Mouse (Mus musculus) kidney, embryonic 14.5 days (tissue): ENCODE data around the gene Hsd17b3. TPM values are rescaled to one million over a fixed set of nuclear protein-coding genes. Genes with fewer than 3 reads are reported as not detected.

Experiments
- ATAC-seq: fragments of 200-750 bp; cut with Nextera tagmentation; 2 replicates; pipeline ENCODE4 v1.8.0; 2017; ENCODE audit warnings: moderate number of reproducible peaks, mild to moderate bottlenecking, moderate TSS enrichment, moderate library complexity; ENCODE audit not compliant: low FRiP score, low TSS enrichment
- H3K27ac ChIP-seq: fragments of 300-500 bp; sonication (generic); 2 replicates; pipeline ENCODE4 v1.5.1; 2014; ENCODE audit warnings: low read depth, mild to moderate bottlenecking, low read length, moderate library complexity, mixed read lengths
- H3K27me3 ChIP-seq: fragments of 300-500 bp; sonication (generic); 2 replicates; pipeline ENCODE4 v1.6.1; 2014; ENCODE audit warnings: mild to moderate bottlenecking, low read length; ENCODE audit not compliant: control insufficient read depth, insufficient read depth
- H3K36me3 ChIP-seq: fragments of 300-500 bp; sonication (generic); 2 replicates; pipeline ENCODE4 v1.6.1; 2014; ENCODE audit warnings: low read length, mixed read lengths; ENCODE audit not compliant: control insufficient read depth, insufficient read depth
- H3K4me1 ChIP-seq: fragments of 300-500 bp; sonication (generic); 2 replicates; pipeline ENCODE4 v1.6.1; 2014; ENCODE audit warnings: low read length, mixed read lengths; ENCODE audit not compliant: control insufficient read depth, insufficient read depth
- H3K4me2 ChIP-seq: fragments of 300-500 bp; sonication (generic); replicated peaks from 2 replicates; pipeline ENCODE4 v1.6.1; 2014; ENCODE audit warnings: low read depth, mild to moderate bottlenecking, low read length
- H3K4me3 ChIP-seq: fragments of 300-500 bp; sonication (generic); 2 replicates; pipeline ENCODE4 v1.5.1; 2014; ENCODE audit warnings: mild to moderate bottlenecking, low read length
- H3K9ac ChIP-seq: fragments of 300-500 bp; sonication (generic); 2 replicates; pipeline ENCODE4 v1.6.1; 2014; ENCODE audit warnings: low read depth, mild to moderate bottlenecking, low read length, moderate library complexity
- H3K9me3 ChIP-seq: fragments of 300-500 bp; sonication (generic); 2 replicates; pipeline ENCODE4 v1.6.1; 2016; ENCODE audit warnings: low read length; ENCODE audit not compliant: control insufficient read depth
- WGBS: fragments of 180-500 bp; shearing (Covaris S2); extraction: QIAGEN DNeasy Blood & Tissue Kit; methylation state at CpG from one replicate; pipeline ENCODE4 v1.1.7; 2014; 5-methylcytosine and 5-hydroxymethylcytosine counted together
- polyA plus RNA-seq: library from polyadenylated mRNA; unstranded; fragments of >200 nt; fragmentation: Nextera tagmentation; extraction: Ambion mirVana; gene quantifications from 2 replicates; pipeline ENCODE4 v1.2.1, GENCODE M21; 2014

The Hsd17b3 gene
- polyA plus RNA-seq, 1 experiment from 2014 or later, result not detected

DNA sequence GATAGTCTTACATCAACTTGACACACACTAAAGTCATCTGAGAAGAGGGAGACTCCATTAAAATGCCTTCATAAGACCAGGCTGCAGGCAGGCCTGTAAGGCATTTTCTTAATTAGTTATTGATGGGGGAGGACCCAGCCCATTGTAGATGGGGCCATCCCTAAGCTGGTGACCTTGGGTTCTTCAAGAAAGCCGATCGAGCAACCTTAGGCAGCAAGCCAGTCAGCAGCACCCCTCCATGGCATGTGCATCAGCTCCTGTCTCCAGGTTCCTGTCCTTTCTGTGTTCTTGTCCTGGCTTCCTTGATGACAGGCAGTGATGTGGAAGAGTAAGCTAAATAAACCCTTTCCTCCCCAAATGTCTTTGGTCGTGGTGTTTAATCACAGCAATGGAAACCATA, 3.1 kb upstream of the Hsd17b3 start:
- Histone ChIP-seq H3K27ac (no peak overlapping the region), H3K9ac (no peak overlapping the region), H3K4me2 (no peak overlapping the region), H3K4me1 (no peaks in the 10 kb centered on the region), H3K4me3 (no peak overlapping the region), H3K36me3 (no peaks in the 10 kb centered on the region), H3K9me3 (no peaks in the 10 kb centered on the region), H3K27me3 (no peaks in the 10 kb centered on the region)
- WGBS, result 26% methylated on average over 3 of the region's 3 CpGs
- peak; percentile 60 for ATAC-seq

GRCm38 (mm10) chr13:64091006-64091405, 2.0 kb upstream of the Hsd17b3 start:
- no peak overlapping the region for H3K4me3 ChIP-seq
- H3K36me3 ChIP-seq, result no peaks in the 10 kb centered on the region
- no peaks in the 10 kb centered on the region for H3K9me3 ChIP-seq
- H3K9ac ChIP-seq, result no peak overlapping the region
- H3K4me2 ChIP-seq, result no peak overlapping the region
- WGBS, result 82% methylated on average over 7 of the region's 7 CpGs
- H3K4me1 ChIP-seq, result no peaks in the 10 kb centered on the region
- H3K27me3 ChIP-seq, result no peaks in the 10 kb centered on the region
- no peak overlapping the region for H3K27ac ChIP-seq
- no peak for ATAC-seq

DNA sequence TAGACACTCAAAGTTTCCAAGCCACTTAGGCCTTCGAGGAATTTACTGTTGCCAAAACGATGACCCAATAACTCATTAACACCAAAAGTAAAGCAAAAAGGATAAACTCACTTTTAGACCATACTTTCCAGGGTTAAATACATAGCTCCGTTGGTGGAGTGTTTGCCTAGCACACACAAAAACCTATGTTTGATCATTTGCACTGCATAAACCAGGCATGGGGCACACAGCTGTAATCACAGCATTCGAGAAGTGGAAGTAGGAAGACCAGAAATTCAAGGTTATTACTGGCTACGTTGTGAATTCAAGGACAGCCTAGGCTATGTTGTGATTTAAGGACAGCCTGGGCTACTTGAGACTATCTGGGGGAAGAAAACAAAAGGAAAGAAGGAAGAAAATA, 1.2 kb upstream of the Hsd17b3 start:
- Histone ChIP-seq H3K4me2 (no peak overlapping the region), H3K36me3 (no peaks in the 10 kb centered on the region), H3K27ac (no peak overlapping the region), H3K9ac (no peak overlapping the region), H3K4me3 (no peak overlapping the region), H3K27me3 (no peaks in the 10 kb centered on the region), H3K4me1 (no peaks in the 10 kb centered on the region), H3K9me3 (no peaks in the 10 kb centered on the region)
- no peak for ATAC-seq
- WGBS, result 86% methylated on average over 5 of the region's 5 CpGs

GRCm38 (mm10) chr13:64088057-64088456, 973 bp downstream of the Hsd17b3 start:
- no peak for ATAC-seq
- Histone ChIP-seq H3K4me1 (no peaks in the 10 kb centered on the region), H3K27me3 (no peaks in the 10 kb centered on the region), H3K27ac (no peak overlapping the region), H3K4me3 (no peak overlapping the region), H3K36me3 (no peaks in the 10 kb centered on the region), H3K9ac (no peak overlapping the region), H3K4me2 (no peak overlapping the region), H3K9me3 (no peaks in the 10 kb centered on the region)
- 86% methylated on average over 7 of the region's 7 CpGs for WGBS

DNA sequence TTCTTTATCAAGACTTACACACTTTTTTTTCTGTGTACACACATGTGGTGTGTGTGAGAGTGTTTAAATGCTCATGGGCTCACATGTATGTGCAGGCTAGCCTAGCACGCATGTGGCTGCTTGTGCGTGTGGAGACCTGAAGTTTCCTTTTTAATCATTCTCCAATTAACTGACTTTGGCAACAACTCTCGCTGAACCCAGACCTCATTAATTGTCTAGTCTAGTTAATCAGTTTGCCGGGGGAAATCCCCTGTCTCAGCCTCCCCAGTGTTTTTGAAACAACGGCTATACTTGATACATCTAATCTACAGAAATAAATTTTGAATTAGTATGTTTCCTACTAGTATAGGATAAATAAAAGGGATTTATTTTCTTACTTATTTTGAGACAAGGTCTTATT, 3.0 kb downstream of the Hsd17b3 start:
- H3K4me3 ChIP-seq, result no peak overlapping the region
- H3K4me2 ChIP-seq, result no peak overlapping the region
- H3K27me3 ChIP-seq, result no peaks in the 10 kb centered on the region
- no peaks in the 10 kb centered on the region for H3K36me3 ChIP-seq
- no peak overlapping the region for H3K27ac ChIP-seq
- H3K9ac ChIP-seq, result no peak overlapping the region
- no peaks in the 10 kb centered on the region for H3K9me3 ChIP-seq
- H3K4me1 ChIP-seq, result peaks cover 9% of the 10 kb centered on the region; the same call in 1 of the 2 replicates
- 84% methylated on average over 5 of the region's 5 CpGs for WGBS
- no peak for ATAC-seq

GRCm38 (mm10) chr13:64083331-64083730, 5.7 kb downstream of the Hsd17b3 start:
- Histone ChIP-seq H3K27me3 (no peaks in the 10 kb centered on the region), H3K4me3 (no peak overlapping the region), H3K9ac (no peak overlapping the region), H3K27ac (no peak overlapping the region), H3K4me1 (peaks cover 10% of the 10 kb centered on the region; the same call in 1 of the 2 replicates), H3K9me3 (no peaks in the 10 kb centered on the region), H3K4me2 (no peak overlapping the region), H3K36me3 (no peaks in the 10 kb centered on the region)
- WGBS, result 75% methylated on average over 3 of the region's 3 CpGs
- ATAC-seq, result no peak

GRCm38 (mm10) chr13:64081012-64081919, 7.8 kb downstream of the Hsd17b3 start:
- no peaks in the 10 kb centered on the region for H3K9me3 ChIP-seq
- H3K36me3 ChIP-seq, result no peaks in the 10 kb centered on the region
- H3K4me3 ChIP-seq, result no peak overlapping the region
- H3K4me2 ChIP-seq, result no peak overlapping the region
- 0 out of 2 replicates have a peak, but pooled peaks have one; percentile 24 for ATAC-seq
- H3K4me1 ChIP-seq, result peaks cover 10% of the 10 kb centered on the region; the same call in 1 of the 2 replicates
- H3K27ac ChIP-seq, result no peak overlapping the region
- H3K9ac ChIP-seq, result 0 out of 2 replicates have a peak overlapping the region, but pooled peaks have one; percentile 18
- WGBS, result 36% methylated on average over 16 of the region's 16 CpGs
- H3K27me3 ChIP-seq, result no peaks in the 10 kb centered on the region

DNA sequence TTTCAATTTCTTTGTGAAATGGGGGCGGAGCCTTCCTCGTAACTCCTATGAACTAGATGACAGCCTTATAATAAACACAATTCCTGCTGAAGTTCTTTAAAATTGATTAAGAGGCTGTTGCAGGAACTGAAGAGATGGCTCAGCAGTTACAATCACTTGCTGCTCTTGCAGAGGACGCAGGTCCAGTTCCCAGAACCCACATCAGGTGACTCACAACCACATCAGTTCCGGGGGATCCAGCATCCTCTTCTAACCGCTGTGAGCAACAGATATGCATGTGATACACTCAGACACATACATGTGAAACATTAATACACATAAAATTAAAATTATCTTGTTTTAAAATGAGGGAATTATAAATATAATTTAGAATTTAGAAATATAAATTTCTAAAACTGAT, 11.4 kb downstream of the Hsd17b3 start:
- Histone ChIP-seq H3K27ac (no peak overlapping the region), H3K4me1 (peaks cover 10% of the 10 kb centered on the region; the same call in 1 of the 2 replicates), H3K9me3 (no peaks in the 10 kb centered on the region), H3K9ac (no peak overlapping the region), H3K27me3 (no peaks in the 10 kb centered on the region), H3K4me2 (no peak overlapping the region), H3K4me3 (no peak overlapping the region), H3K36me3 (no peaks in the 10 kb centered on the region)
- no peak for ATAC-seq
- 86% methylated on average over 5 of the region's 5 CpGs for WGBS

GRCm38 (mm10) chr13:64076074-64076473, 13.0 kb downstream of the Hsd17b3 start:
- no peak overlapping the region for H3K4me2 ChIP-seq
- H3K9me3 ChIP-seq, result no peaks in the 10 kb centered on the region; the same call in 1 of the 2 replicates
- H3K4me3 ChIP-seq, result no peak overlapping the region
- H3K4me1 ChIP-seq, result peaks cover under 1% of the 10 kb centered on the region; the same call in 1 of the 2 replicates
- no peaks in the 10 kb centered on the region for H3K27me3 ChIP-seq
- no peak for ATAC-seq
- H3K36me3 ChIP-seq, result no peaks in the 10 kb centered on the region
- H3K9ac ChIP-seq, result no peak overlapping the region
- 81% methylated on average over 4 of the region's 4 CpGs for whole genome bisulfite sequencing
- no peak overlapping the region for H3K27ac ChIP-seq
